Mouse (Mus musculus): ENCODE measurements around the gene Sparc. TPM values are rescaled to one million over a fixed set of nuclear protein-coding genes. Genes with fewer than 3 reads are reported as not detected.

Sparc gene
- total RNA-seq (2015; ENCODE audit: low replicate concordance) (1.7 TPM in 2 replicates), total RNA-seq (2017; ENCODE audit: low replicate concordance) (0.85 and 0.98 TPM in 2 replicates)

DNA sequence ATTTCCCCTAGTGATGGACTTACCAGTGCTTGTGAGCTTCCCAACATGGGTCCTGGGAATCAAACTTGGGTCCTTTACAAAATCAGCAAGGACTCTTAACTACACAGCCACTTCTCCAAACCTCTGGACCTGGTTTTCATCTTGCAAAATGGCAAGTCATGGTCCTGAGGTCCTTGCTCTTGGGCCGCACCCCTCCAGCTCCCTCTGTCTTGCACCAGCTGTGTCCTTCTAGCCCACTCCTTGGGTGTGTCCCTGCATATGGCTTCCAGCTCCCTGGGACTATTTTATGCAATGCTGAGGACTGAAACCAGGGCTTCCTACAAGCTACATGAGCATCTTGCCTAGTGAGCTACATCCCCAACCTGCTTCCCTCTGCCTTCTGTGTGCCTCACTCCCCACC is at the start of gene Sparc:
Gene Sparc (minus strand): TSS at position 206 of the 400 bp plus-strand sequence.
- ATAC-seq (replicated peaks; ENCODE audit: low FRiP score, poor library complexity, severe bottlenecking), result no peak

DNA sequence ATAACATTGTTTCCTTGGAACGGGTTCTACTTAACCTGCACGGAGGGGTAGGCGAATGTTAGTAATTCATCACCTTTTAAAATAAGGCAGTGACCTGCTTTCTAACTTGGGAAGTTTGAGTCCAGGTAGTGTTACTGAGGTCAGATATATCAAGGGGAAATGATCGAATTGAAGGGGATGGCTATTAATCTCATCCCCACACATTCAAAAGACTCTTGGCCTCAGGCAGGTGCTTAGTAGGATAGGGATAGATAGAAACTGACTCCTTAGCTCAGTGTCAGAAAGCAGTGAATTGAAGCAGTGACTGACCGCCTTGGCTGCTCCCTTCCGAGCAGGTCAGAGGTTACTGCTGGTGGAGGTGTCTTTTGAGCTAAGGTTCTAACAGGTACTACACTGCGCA is 48.5 kb upstream of the Sparc start:
- ATAC-seq (replicated peaks; ENCODE audit: low FRiP score, poor library complexity, severe bottlenecking), result no peak

DNA sequence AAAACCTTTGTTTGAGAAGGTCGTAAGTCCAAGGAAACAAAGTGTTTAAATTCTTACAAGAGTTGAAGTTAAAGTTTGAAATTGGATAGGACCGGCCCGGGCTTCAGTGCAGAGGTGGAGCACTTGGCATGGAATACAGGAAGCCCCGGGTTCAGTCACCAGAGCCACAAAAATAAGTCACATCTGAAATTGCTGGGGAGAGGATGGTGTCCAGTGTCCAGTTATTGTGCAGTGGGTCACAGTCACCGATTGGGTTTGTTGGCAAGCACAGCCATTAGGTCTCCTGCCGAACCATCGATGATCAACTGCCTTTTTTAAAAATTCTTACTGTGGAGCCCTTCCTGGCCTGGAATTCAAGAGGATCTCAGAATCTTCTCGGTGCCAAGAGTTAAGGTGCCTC is 47.8 kb upstream of the Sparc start:
- no peak for ATAC-seq (replicated peaks; ENCODE audit: low FRiP score, poor library complexity, severe bottlenecking)

DNA sequence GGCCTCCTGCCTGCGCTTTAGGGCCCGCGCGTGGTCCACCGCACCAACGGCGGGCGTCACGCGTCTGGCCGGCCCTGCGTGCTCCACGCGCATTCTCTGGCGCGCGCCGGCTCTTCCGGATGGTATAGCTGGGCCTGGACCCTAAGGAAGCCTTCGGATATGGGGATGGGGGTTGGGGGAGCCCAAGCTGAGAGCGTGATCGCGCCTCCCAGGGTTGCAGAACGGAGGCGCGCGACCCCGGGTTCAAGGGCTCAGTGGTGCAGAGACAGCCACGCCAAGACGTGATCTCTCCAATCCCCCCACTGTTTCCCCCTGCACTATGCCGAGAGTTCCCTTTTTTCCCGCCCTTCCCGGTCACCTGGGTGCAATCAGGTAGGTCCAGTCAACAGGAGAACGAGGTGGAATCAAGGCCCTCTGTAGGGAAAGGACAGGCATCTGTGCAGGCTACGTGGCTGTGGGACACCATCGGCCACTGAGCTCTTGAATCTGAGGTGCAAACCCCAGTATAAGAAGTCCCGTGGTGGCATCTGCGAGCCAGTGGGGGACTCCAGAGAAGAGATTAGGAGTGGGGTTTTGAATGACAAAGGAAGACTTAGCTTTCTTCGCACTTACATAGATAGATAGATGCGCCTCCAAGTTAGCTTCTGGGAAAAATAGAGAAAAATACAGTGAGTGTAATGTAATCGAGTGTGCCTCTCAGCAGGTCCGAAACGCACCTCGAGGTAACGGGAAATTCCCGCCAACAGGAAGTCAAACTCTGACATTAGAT is 47.1 kb upstream of the Sparc start:
- no peak for ATAC-seq (replicated peaks; ENCODE audit: low FRiP score, poor library complexity, severe bottlenecking)

DNA sequence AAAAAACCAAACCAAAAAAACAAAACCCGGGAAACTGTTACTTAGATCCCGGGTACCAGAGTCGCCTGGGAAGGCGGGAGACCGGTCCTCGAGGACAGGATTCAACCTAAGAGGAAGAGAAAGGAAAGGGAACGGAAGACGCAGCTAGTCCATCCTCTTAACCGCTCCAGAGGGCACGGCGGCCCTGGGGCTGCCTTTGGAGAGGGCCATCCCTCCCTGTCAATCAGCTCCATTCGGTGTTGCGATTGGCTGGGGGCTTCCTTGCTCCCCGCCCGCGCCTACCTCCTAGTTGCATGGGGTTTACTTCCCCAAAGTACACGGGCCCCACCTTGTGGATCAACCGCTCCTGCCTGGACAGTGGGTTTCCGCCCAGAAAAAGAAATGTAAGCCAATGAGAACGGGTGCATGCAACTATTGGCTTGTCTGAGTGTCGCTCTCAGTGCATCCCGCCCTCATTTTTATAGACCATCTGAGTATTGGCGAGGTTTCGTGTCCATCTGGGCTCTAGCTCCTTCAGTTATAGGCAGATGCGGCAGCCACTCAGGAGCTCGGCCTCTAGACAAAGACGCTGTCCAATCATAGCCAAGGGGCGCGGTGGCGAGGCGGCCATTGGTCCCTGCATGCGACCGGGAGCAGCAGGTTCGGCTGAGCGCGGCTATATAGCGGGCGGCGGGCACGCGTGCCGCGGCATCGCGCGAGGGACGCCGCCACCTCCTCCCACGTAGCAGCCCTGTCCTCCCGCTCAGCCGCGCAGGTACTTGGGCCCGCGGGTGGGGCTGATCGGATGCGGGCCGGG is 46.3 kb upstream of the Sparc start, which contains the start of gene G3bp1:
Gene G3bp1 (plus strand): TSS at position 638 of the 796 bp plus-strand sequence.
- peak; percentile 91 for ATAC-seq (replicated peaks; ENCODE audit: low FRiP score, poor library complexity, severe bottlenecking)

DNA sequence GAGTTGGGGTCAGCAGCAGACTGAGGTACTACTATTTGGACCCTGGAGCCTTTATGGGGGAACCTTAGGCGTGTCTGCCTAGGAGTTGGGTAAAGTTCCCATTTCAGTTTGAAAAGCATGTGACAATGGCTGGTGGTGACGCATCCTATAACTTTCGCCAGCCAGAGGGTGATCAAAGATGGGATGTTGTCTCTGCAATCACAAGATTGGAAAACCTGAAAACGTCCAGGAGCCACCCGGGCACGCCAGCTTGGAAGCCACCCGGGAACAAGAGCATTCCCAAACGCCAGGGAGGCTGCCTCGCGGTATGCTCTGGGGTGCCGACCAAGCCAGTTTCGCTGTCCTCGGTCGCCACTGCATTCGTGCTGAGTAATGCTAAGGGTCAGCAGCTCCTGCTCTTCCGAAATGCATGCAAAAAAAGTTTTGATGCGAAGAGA is 45.6 kb upstream of the Sparc start:
- ATAC-seq (replicated peaks; ENCODE audit: low FRiP score, poor library complexity, severe bottlenecking), result peak; percentile 58

DNA sequence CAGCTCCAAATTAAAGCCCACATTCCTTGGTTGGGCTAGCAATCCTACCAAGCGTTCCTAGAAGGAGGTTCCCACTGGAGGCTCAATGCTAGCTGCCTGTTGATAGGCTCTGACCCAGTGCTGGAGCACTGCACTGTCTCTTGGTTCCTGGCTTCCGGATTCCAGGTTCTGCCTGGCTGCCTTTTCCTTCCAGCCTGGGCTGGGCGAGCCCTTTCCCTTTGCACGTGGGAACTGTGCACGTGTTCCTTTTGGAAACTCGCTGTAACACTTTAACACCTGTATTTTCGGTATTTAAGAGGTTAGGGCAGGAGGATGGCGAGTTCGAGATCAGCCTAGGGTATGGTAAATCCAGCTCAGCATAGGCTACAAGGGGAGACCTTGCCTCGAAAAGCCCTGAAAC is 45.0 kb upstream of the Sparc start:
- ATAC-seq (replicated peaks; ENCODE audit: low FRiP score, poor library complexity, severe bottlenecking), result no peak

DNA sequence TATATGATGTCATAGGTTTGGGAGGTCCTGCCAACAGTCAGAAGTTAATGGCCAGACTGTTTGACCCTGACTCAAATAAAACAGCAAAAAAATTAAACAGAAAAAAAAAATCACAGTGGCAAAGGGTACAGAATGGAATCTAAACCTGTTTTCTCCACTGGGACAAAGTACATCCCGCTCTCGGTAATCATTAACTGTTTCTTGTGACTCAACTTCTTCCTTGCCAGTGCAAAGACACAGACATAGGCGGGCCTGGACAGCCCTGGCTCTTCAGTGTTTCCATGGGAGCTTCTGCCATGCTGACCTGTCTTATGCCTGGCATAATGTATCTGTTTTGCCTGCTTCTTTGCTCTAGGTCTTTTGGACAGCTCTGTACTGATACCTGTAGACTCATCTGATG is 42.2 kb upstream of the Sparc start:
- no peak for ATAC-seq (replicated peaks; ENCODE audit: low FRiP score, poor library complexity, severe bottlenecking)

DNA sequence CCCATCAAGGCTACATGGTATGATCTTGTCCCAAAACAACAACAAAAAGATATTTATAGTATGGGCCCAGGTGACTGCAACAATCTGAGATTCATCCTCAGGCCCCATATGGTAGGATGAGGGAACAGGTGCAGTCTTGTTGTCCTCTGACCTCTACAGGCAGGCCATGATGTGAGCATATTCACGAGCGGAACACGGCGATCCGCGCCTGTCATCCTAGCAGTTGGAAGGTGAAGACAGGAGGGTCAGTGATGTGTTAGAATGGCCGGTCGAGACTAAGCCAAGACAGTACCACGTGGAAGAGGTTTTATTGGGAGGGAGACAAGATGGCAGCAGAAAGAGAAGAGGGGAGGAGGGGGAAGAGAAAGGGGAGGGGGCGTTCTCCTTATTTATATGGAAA is 41.7 kb upstream of the Sparc start:
- no peak for ATAC-seq (replicated peaks; ENCODE audit: low FRiP score, poor library complexity, severe bottlenecking)

DNA sequence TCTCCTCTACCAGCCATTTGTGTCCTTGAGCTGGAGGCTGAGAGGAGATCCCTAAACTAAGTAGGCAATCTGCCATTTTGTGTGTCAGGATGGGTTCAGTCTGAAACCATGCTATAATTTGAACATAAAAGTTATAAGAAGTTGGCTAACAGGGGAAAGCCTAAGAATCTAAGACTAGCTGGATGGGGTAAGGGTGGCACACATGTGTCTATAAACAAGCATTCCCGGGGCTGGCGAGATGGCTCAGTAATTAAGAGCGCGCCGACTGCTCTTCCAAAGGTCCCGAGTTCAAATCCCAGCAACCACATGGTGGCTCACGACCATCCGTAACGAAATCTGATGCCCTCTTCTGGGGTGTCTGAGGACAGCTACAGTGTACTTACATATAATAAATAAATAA is 39.2 kb upstream of the Sparc start:
- no peak for ATAC-seq (replicated peaks; ENCODE audit: low FRiP score, poor library complexity, severe bottlenecking)

DNA sequence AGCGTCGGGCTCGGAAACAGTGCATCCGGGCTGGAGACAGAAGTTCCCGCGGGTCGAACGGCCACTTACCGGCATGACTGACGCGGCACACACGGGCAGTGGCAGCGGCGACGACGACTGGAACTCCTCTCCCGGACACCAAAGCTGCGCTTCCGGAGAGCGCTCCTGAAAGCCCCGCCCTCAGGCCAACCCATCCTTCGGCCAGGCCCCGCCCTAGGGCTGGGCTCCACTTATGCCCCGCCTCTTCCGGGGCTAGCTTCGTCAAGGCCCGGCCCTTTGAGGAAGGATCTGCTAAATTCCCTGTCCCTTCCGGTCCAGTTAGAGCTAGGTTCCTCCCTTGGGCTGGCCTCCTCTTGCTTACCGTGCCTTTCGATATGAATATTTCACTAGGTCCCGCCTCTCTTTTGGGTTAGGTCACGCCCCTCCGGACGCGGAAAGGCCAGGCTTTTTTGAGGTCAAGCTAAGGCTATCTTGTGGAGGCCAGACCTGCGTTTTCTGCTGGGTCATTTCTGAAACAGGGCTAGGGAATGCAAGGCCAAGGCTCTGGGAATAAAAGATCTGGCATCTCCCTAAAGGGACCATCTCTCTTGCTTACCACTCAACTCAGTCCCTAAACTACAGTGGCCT is 38.1 kb upstream of the Sparc start, which contains the start of gene Atox1:
Gene Atox1 (minus strand): TSS at position 221 of the 627 bp plus-strand sequence.
- peak; percentile 98 for ATAC-seq (replicated peaks; ENCODE audit: low FRiP score, poor library complexity, severe bottlenecking)

DNA sequence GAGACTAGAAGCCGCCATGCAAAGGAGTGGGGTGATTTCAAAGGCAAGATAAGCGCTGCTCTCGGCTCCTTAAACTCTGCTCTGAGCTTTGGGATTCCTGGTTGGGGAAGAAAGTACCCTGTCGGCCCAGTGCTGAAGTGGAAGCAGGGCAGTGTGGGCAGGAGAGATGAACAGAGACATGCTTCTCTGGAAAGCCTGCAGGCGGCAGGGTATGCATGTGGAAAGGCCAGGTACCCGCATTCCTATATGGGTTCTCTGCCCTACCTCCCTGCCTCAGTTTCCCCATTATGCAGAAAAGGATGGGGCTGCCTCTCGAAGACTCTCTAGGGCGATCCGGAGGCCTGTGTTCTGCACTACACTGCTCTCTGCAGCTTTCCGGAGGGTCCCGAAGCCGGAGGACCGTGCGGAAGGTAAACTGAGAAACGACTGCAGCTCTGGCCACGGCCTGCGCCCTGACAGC is 37.6 kb upstream of the Sparc start:
- peak; percentile 40 for ATAC-seq (replicated peaks; ENCODE audit: low FRiP score, poor library complexity, severe bottlenecking)

DNA sequence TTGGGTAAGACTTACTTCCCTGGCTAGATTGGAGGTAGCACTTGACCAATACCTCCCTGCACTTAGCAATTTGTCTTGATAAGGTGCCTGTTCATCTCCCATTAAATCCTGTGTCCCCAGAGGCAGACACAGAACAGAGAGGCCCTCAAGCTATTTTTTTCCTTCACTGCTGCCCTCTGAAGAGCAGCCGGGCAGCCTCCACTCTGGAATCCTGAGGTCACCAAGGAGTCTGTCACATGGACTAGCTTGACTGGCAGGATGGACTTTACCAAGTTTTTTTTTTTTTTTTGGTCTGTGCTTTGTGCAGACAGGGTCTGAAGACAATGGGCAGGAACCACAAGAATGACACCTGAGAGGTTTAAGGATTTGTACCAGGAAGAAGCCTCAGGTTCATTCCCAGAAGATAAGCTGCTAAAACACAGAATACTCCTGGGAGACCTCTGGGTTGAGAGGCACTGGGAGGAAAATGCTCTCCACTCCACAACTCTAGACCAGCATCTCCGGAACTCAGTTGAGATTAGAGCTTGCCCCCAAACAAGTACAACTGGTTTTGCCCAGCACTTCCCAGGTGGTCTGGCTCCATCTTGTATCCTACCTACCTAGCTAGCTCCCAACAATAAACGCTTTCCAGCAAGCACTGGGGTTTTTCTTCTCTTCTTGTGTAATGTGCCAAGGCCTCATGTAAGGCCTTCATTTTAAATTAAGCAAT is 37.0 kb upstream of the Sparc start:
- no peak for ATAC-seq (replicated peaks; ENCODE audit: low FRiP score, poor library complexity, severe bottlenecking)

DNA sequence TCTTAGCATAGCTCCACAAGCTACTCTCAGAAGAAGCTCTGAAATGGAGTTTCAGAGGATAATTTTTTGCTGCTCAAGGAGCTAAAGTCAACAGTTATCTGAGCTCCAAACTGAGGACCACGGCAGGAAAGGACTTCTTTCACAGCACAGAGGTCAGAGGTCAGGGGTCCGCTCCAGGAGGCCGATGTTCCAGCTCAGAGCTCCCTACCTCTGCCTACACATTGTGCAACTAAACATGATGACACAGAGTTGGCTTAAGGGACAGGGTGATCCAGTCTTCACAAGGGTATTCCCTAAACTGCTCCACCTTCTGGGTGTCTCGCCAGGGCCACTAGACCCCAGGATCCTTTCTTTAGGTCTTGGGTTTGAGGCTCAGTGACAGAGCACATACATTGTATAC is 35.5 kb upstream of the Sparc start:
- no peak for ATAC-seq (replicated peaks; ENCODE audit: low FRiP score, poor library complexity, severe bottlenecking)

DNA sequence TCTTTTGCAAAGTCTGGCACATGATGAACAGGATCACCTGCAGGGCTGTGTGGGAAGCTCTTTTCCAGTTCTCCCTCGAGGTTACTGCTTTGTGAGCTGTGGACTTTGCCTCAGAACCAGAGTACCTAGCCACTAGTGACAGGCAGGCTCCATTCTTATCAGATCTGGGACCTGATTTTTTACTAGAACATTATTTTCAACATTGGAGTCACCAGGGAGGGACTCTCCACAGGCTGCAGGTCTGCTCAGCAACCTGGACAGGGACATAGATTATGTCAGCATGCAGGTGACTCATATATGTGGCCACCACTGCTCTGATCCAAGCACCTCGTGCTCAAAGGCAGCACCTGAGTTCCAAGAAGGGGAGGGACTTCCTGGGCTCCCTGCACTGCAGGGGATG is 32.2 kb upstream of the Sparc start:
- no peak for ATAC-seq (replicated peaks; ENCODE audit: low FRiP score, poor library complexity, severe bottlenecking)

DNA sequence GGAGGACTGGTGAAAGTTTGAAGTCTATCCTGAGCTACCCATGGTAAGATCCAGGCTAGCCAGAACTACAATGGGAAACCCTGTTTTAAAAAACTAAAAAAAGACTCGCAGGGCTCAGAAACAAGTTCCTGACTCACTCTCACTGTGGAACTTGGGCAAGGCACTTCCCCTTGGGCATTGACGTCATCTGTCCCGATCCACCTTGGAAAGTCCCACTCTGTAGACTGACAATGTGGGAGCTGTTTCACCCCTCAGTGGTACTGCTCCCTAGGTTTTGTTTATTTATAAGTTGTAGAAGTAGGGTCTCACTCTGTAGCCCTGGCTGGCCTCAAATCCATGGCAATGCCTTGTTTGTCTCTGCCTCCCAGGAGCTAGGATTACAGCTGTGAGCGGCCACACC is 30.7 kb upstream of the Sparc start:
- no peak for ATAC-seq (replicated peaks; ENCODE audit: low FRiP score, poor library complexity, severe bottlenecking)

DNA sequence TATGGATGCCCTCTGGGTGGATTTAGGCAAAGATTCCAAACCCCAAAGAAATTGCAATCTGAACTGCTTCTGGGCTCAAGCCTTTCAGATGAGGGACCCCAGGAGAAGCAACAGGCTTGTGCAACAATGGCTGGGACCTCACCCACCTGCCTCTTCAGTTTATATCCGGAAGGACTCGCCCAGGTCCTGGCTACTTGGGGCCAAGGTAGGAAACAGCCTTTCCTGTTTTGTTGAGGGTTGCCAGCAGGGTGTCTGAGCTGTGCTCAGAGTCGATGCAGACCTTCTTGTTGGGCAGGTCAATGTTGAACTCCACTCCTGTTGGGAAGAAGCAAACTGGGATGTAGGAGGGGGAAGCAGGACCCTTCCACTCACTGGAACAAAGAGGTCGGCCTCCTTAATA is 27.3 kb upstream of the Sparc start:
- no peak for ATAC-seq (replicated peaks; ENCODE audit: low FRiP score, poor library complexity, severe bottlenecking)

DNA sequence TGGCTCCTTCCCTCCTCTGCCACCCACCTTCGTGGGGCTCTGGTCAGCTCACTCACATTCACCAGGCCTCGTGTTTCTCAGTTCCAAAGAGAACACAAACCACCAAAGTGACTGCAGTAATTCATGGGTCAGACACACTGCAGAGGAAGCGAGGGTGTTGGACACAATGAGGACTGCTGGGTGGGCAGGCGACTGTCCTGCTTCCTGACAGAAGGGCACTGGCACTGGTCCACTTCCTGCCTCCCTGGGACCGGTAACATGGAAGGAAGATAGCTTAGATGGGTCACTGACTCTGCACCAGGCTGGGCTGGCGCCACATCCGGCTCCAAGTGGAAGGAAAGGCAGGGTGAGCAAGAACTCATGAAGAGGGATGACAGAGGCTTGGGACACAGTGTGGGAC is 26.5 kb upstream of the Sparc start:
- ATAC-seq (replicated peaks; ENCODE audit: low FRiP score, poor library complexity, severe bottlenecking), result no peak

DNA sequence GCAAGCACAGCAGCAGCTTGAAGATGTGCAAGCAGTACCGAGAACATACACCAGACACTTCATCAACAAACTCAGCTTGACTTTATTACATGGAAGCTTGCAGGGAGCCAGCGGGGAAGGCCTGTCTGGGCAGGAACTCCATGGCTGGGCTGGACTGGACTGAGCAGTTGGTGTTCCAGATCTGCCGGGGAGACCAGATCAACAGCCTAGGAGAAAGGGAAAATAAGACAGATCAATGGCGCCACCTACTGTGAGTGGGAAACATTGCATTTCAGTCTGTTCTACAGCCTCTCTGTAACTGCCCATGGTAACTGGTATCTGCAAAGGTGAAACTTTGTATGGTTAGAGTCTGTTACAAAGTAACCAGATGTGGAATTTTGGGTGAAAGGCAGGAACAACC is 23.6 kb upstream of the Sparc start:
- peak; percentile 80 for ATAC-seq (replicated peaks; ENCODE audit: low FRiP score, poor library complexity, severe bottlenecking)

DNA sequence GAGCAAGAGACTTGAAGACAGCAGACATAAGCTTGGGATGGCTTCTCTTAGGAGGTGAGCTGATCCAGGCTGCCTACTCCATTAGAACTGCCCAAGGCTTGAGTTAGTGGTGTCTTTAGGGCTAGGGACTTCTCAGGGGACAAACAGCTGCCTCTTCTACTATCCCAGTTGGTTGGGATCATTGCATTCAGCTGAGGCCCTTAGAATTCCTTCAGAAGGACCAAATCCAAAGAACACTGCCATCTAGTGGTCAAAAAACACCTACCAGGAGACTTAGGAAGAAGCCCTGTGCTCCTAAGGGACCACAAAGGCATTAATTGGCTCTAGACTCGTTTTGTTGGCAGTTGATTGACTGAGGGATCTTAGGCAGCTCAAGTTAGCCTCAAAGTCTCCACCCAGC is 21.8 kb upstream of the Sparc start:
- ATAC-seq (replicated peaks; ENCODE audit: low FRiP score, poor library complexity, severe bottlenecking), result peak; percentile 65
